8 mouse cellular contexts compared by ENCODE assay signal in the genomic region with DNA sequence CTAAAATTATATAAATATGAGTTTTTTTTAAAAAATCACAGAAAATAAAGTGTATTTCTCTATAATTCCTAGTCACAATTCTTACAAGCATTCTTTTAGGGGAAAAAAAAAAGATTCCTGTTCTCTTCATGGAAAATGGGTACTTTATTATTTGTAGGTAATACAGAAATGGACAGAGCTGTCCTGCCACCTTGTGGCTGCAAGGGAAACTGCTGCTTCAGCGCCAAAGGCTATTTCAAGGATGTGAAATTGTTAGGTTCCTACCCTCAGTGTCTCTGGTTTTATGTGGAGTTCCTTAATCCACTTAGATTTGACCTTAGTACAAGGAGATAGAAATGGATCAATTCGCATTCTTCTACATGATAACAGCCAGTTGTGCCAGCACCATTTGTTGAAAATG. TPM values are rescaled to one million over a fixed set of nuclear protein-coding genes. Genes with fewer than 3 reads are reported as not detected.
A peak's percentile ranks its signal among the peaks of the same experiment; 100 is the strongest.
DNase-seq lines count a peak whose midpoint lies in the region; ATAC-seq and TF ChIP-seq lines count a peak whose summit lies in the region.
"Not testable (repeated sequence)": the region's sequence is repeated elsewhere in the genome, so short reads cannot be mapped to it uniquely, and the experiment has no call there.

No protein-coding gene starts in this region.

- H3K36me3 ChIP-seq in forebrain, embryonic 13.5 days (ENCODE audit: poor library complexity, severe bottlenecking); hindbrain, embryonic 11.5 days (ENCODE audit: control insufficient read depth, insufficient read depth, low read length): not testable (repeated sequence)

- TF ChIP-seq POLR2A in cerebellum, adult 2 months (IDR thresholded peaks at IDR 0.05; ENCODE audit: borderline replicate concordance, insufficient read depth, low read length): not testable (repeated sequence)

- not testable (repeated sequence) for H3K4me2 ChIP-seq in forebrain, embryonic 13.5 days; hindbrain, embryonic 11.5 days (replicated peaks; ENCODE audit: low read depth, low read length)

- not testable (repeated sequence) for H3K9ac ChIP-seq in forebrain, embryonic 13.5 days; hindbrain, embryonic 11.5 days (ENCODE audit: low read depth, low read length)

- not testable (repeated sequence) for H3K4me1 ChIP-seq in cerebellum, adult 2 months (ENCODE audit: control insufficient read depth, insufficient read depth, low read length); forebrain, embryonic 13.5 days; hindbrain, embryonic 11.5 days (replicated peaks; ENCODE audit: control insufficient read depth, insufficient read depth, low read length)

- TF ChIP-seq CTCF in cerebellum, adult 2 months (IDR thresholded peaks at IDR 0.05; ENCODE audit: borderline replicate concordance, insufficient read depth, low read depth, low read length): peak; percentile 86

- DNase-seq in 3134 (ENCODE audit: extremely low read depth, insufficient read length, low spot score) (peak; percentile 14), R1 (ENCODE audit: low read depth, low spot score) (peak; percentile 45)
- peak; percentile 60 to 66 for DNase-seq in cerebellum, adult 2 months
- DNase-seq in hindbrain, embryonic 11.5 days (ENCODE audit: low spot score): peak; percentile 76
- peak; percentile 57 to 62 for DNase-seq in left cerebral cortex, adult 18-20 months (ENCODE audit: low spot score in 2 of 2)
- peak; percentile 45 for DNase-seq in right cerebral cortex, postnatal 25 days

- H3K27me3 ChIP-seq in cerebellum, adult 2 months (ENCODE audit: control insufficient read depth, insufficient read depth, low read length); forebrain, embryonic 13.5 days; hindbrain, embryonic 11.5 days (ENCODE audit: control insufficient read depth, insufficient read depth, low read length): not testable (repeated sequence)

- 0 out of 2 replicates have a peak, but pooled peaks have one; percentile 55 for ATAC-seq in forebrain, embryonic 13.5 days
- not testable (repeated sequence) for ATAC-seq in hindbrain, embryonic 11.5 days (ENCODE audit: low FRiP score)
- ATAC-seq in megakaryocyte progenitor cell, adult 5-6 weeks (replicated peaks; ENCODE audit: poor library complexity): peak; percentile 94

- H3K4me3 ChIP-seq in cerebellum, adult 2 months (replicated peaks; ENCODE audit: insufficient read depth, low read depth, low read length); forebrain, embryonic 13.5 days; hindbrain, embryonic 11.5 days (ENCODE audit: low read depth, low read length): not testable (repeated sequence)

- not testable (repeated sequence) for H3K9me3 ChIP-seq in forebrain, embryonic 13.5 days (replicated peaks); hindbrain, embryonic 11.5 days (ENCODE audit: control insufficient read depth, low read length)

- not testable (repeated sequence) for H3K27ac ChIP-seq in cerebellum, adult 2 months (ENCODE audit: insufficient read depth, low read length); forebrain, embryonic 13.5 days; hindbrain, embryonic 11.5 days (ENCODE audit: low read depth, low read length)

- WGBS in cerebellum, adult 2 months: 0% methylated on average over 2 of the region's 2 CpGs
- 0% methylated on average over 2 of the region's 2 CpGs for WGBS in forebrain, embryonic 13.5 days
- 0% methylated on average over 1 of the region's 2 CpGs for WGBS in hindbrain, embryonic 11.5 days

RNA-seq across cellular contexts. Expression of a gene that starts 9.8 kb away (rescaled TPM):
- polyA plus RNA-seq in cerebellum, adult 2 months (2012; rRNA removed): 7.7 and 8.2 TPM in 2 replicates
- 6.4 and 8.0 TPM in 2 replicates for polyA plus RNA-seq in forebrain, embryonic 13.5 days (2015; fragmentation: Nextera tagmentation; extraction: Ambion mirVana)
- polyA plus RNA-seq in hindbrain, embryonic 11.5 days (2014; fragmentation: Nextera tagmentation; extraction: Ambion mirVana): 8.4 and 9.7 TPM in 2 replicates
- 10 to 100 TPM in 1 of 2 experiments, 1 to 10 TPM in 1; 9.5 to 10.4 TPM for total RNA-seq in left cerebral cortex, adult 18-20 months (2021)
- total RNA-seq in megakaryocyte progenitor cell, adult 5-6 weeks (2015): 7.2 and 8.7 TPM in 2 replicates
- 2.5 and 2.6 TPM in 2 replicates for total RNA-seq in megakaryocyte progenitor cell, adult 5-6 weeks (2017)

Comparison
In these comparisons a context has a peak if more than half of its experiments do, and no peak if none do; other contexts are left out.
1. DNase-seq: peak in every context shown above with its lines; median percentile 76 in hindbrain, embryonic 11.5 days; 63 in cerebellum, adult 2 months; 60 in left cerebral cortex, adult 18-20 months; 45 in R1; 45 in right cerebral cortex, postnatal 25 days; 14 in 3134.